Mouse (Mus musculus) right cerebral cortex, adult 2 months (tissue): ENCODE data around the gene Unc93a.
"Not testable (repeated sequence)": the region's sequence is repeated elsewhere in the genome, so short reads cannot be mapped to it uniquely, and the experiment has no call there.

Experiments
- DNase-seq, 2 experiments: peaks; one replicate each; pipeline ENCODE4 v3.0.0; 2021 to 2022; ENCODE audit warnings: low spot score in 2 of 2

Gene Unc93a

GRCm38 (mm10) chr17:13069227-13069626 is 62.4 kb downstream of the Unc93a start:
- not testable (repeated sequence) for DNase-seq

GRCm38 (mm10) chr17:13067864-13068385 is 63.7 kb downstream of the Unc93a start:
- DNase-seq = not testable (repeated sequence)

- not testable (repeated sequence) for DNase-seq
Observed at GRCm38 (mm10) chr17:13062882-13063281, 68.7 kb downstream of the Unc93a start.

- DNase-seq = not testable (repeated sequence)
Observed at GRCm38 (mm10) chr17:13060804-13061203, 70.8 kb downstream of the Unc93a start, which contains the start of gene Tcp10b. TSS of gene Tcp10b (plus strand) at chr17:13061104.
